Mouse (Mus musculus) olfactory bulb, adult 2 months (tissue): ENCODE data around the gene Tuba1b. TPM values are rescaled to one million over a fixed set of nuclear protein-coding genes. Genes with fewer than 3 reads are reported as not detected.
"Not testable (repeated sequence)": the region's sequence is repeated elsewhere in the genome, so short reads cannot be mapped to it uniquely, and the experiment has no call there.

Source experiments
- H3K27ac ChIP-seq: fragments of 200-500 bp; 2 replicates; pipeline ENCODE4 v1.5.1; 2012; ENCODE audit warnings: low read depth, low read length; ENCODE audit not compliant: insufficient read depth
- H3K4me1 ChIP-seq: fragments of 200-500 bp; 2 replicates; pipeline ENCODE4 v1.6.1; 2012; ENCODE audit warnings: low read length; ENCODE audit not compliant: control insufficient read depth, insufficient read depth
- H3K4me3 ChIP-seq: fragments of 200-500 bp; 2 replicates; pipeline ENCODE4 v1.5.1; 2012; ENCODE audit warnings: mild to moderate bottlenecking, low read depth, low read length, moderate library complexity; ENCODE audit not compliant: insufficient read depth
- CTCF ChIP-seq: fragments of 200-500 bp; IDR thresholded peaks from 2 replicates; pipeline ENCODE4 v1.5.1; 2012; ENCODE audit warnings: low read depth, mild to moderate bottlenecking, low read length, moderate library complexity; ENCODE audit not compliant: insufficient read depth
- POLR2A ChIP-seq: fragments of 200-500 bp; IDR thresholded peaks from 2 replicates; pipeline ENCODE4 v1.6.1; 2012; ENCODE audit warnings: mild to moderate bottlenecking, low read depth, low read length, moderate library complexity; ENCODE audit not compliant: insufficient read depth
- WGBS: fragments of 180-500 bp; shearing (Covaris S2); methylation state at CpG from one replicate; pipeline ENCODE4 v1.1.7; 2018; 5-methylcytosine and 5-hydroxymethylcytosine counted together
- polyA plus RNA-seq: library from polyadenylated mRNA; stranded (reverse); fragments of >200 nt; gene quantifications from 2 replicates; pipeline ENCODE4 v1.2.4, GENCODE M21; 2012; ENCODE audit warnings: low replicate concordance; ENCODE audit not compliant: missing spikeins, insufficient read depth, insufficient read length

Gene Tuba1b
- polyA plus RNA-seq, 1 experiment: 649 TPM

- H3K4me1 ChIP-seq: peaks cover 35% of the 10 kb centered on the region
- no peak overlapping the region for H3K4me3 ChIP-seq
- H3K27ac ChIP-seq: no peak overlapping the region; the same call in 1 of the 2 replicates
- 79% methylated on average over 9 of the region's 9 CpGs for WGBS
- TF ChIP-seq POLR2A (no peak), CTCF (no peak)
These were observed 38.8 kb upstream of the Tuba1b start for GRCm38 (mm10) chr15:98973015-98973614.

DNA sequence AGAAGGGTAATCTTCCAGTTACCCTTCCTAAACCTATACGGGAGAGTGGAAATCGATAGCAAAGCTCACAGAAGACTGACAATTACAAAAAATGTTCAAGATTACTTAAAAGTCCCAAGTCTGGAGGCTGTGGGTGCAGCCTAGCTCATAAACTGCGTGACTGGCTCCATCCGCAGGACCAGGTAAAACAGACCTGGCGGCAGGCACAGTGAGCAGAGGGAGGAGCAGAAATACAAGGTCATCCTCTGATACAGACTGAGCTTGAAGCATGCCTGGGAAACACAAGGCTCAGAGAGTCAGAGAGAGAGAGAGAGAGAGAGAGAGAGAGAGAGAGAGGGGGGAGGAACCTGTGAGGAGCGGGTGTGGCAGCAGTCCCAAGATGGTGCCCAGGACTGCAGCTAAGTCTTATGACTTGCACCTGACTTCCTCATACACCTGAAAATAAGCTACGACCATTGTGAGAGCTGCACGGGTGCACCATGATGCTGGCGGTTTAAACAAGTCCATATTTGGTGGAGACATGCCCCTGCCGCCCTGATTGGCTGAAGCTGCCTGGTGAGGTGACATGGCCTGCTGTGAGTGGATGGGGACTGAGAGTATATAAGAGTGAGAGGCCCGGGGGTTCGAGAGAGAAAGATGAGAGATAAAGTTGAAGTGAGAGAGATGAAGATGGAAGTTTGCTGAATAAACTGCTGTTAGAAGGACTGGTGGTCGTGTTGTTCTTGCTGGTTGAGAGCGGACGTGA lies 37.4 kb upstream of the Tuba1b start:
- H3K27ac ChIP-seq: peak overlapping the region; percentile 98
- not testable (repeated sequence) for H3K4me3 ChIP-seq
- 38% methylated on average over 15 of the region's 15 CpGs for WGBS
- H3K4me1 ChIP-seq: peaks cover 24% of the 10 kb centered on the region

- peak overlapping the region; percentile 98 for H3K27ac ChIP-seq
- 7% methylated on average over 4 of the region's 4 CpGs for WGBS
- TF ChIP-seq POLR2A: no peak
- TF ChIP-seq CTCF: no peak
- peaks cover 24% of the 10 kb centered on the region for H3K4me1 ChIP-seq
- no peak overlapping the region for H3K4me3 ChIP-seq
These were observed 36.7 kb upstream of the Tuba1b start for GRCm38 (mm10) chr15:98971111-98971510.

DNA sequence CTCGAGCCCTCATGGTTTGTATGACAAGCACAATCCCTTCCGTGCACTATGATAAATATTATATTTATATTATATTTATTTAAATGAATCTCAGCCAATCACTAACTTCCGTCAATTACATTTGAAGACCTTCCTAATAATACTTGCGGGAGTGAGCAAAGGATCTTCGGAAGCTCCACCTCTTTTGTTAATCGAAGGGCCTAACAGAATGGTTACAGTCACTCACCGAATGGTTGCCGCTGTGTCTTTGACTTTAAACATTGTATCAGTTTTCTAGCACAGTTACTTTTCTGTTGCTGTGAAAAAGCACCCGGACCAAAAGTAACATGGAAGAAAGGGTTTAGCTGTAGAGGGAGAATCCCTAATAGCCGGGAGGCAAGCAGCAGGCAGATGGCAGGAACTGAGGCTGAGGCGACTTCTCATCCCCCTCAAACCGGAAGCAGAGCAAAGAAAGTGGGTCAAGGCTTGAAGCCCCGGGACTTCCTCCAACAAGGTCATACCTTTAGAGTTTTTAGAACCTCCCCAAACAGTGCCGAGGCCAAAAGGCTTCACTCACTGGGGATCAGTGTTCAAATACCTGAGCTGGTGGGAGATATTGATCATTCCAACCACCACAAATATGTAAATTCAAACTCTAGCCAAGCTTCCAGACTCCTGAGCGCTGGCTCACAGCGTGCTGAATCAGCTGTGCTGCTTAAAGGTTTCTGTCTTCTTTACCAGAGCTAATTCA lies 35.2 kb upstream of the Tuba1b start:
- H3K4me1 ChIP-seq: peaks cover 24% of the 10 kb centered on the region
- no peak overlapping the region for H3K4me3 ChIP-seq
- no peak for TF ChIP-seq CTCF
- no peak for TF ChIP-seq POLR2A
- peak overlapping the region; percentile 83 for H3K27ac ChIP-seq
- WGBS: 7% methylated on average over 16 of the region's 16 CpGs

DNA sequence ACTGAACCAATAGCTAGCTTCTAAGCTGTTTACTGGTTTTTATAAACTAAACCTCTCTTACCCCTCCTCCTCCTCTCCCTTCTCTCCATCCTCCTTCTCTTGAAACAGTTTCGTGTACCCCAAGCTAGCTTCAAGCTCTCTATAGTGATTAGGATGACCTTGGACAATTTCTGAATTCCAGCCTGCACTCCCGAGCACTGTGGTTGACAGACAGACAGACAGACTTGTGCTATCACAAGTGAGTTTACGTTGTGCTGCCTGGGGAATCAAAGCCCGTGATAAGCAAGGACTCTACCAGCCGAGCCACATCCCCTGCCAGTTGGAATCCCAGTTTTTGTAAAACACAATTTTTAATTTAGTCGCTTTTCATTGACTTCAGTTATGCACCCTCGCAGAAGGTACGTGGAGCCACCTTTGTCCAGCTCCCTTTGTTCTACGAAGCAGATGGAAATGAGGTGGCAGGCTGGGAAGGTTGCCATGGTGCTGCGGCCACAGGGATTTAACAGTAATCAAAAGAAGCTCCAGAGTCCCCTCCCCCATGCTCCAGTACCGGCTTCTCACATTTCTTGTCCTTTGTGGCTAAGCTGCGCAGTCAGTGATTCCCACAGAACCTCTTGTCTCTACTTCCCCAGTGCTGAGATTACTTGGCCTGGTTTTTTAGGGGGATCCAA lies 34.5 kb upstream of the Tuba1b start:
- WGBS: 10% methylated on average over 12 of the region's 12 CpGs
- H3K4me1 ChIP-seq: peaks cover 24% of the 10 kb centered on the region
- TF ChIP-seq CTCF (no peak), POLR2A (no peak)
- H3K4me3 ChIP-seq: no peak overlapping the region
- peak overlapping the region; percentile 42 for H3K27ac ChIP-seq

DNA sequence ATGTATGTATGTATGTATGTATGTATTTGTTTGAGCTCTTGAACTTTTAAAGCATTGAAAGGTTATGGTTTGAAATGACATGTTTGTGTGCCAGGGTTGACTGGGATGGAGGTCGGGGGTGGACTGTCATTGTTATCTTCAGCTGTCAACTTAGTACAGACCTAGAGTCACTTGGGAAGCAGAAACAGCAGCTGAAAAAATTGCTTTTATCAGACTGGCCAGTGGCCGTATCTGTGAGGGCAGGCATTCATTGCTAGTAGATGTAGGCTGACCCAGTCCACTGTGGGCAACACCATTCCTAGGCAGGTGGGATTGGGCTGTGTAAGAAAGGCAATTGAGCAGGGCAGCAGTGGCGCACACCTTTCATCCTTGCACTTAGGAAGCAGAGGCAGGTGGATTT lies 25.2 kb upstream of the Tuba1b start:
- Histone ChIP-seq H3K4me3 (no peak overlapping the region), H3K27ac (no peak overlapping the region), H3K4me1 (peaks cover 3% of the 10 kb centered on the region)
- WGBS: 92% methylated on average over 3 of the region's 3 CpGs
- TF ChIP-seq CTCF: no peak
- TF ChIP-seq POLR2A: no peak

- WGBS: 88% methylated on average over 4 of the region's 4 CpGs
- Histone ChIP-seq H3K4me3 (no peak overlapping the region), H3K4me1 (peaks cover 3% of the 10 kb centered on the region), H3K27ac (no peak overlapping the region)
- TF ChIP-seq CTCF: no peak
- TF ChIP-seq POLR2A: no peak
These were observed 24.6 kb upstream of the Tuba1b start for GRCm38 (mm10) chr15:98958901-98959420.

GRCm38 (mm10) chr15:98957475-98957874 lies 23.1 kb upstream of the Tuba1b start:
- Histone ChIP-seq H3K4me3 (no peak overlapping the region), H3K4me1 (peaks cover 3% of the 10 kb centered on the region), H3K27ac (no peak overlapping the region)
- no peak for TF ChIP-seq POLR2A
- no peak for TF ChIP-seq CTCF
- 60% methylated on average over 5 of the region's 5 CpGs for WGBS

DNA sequence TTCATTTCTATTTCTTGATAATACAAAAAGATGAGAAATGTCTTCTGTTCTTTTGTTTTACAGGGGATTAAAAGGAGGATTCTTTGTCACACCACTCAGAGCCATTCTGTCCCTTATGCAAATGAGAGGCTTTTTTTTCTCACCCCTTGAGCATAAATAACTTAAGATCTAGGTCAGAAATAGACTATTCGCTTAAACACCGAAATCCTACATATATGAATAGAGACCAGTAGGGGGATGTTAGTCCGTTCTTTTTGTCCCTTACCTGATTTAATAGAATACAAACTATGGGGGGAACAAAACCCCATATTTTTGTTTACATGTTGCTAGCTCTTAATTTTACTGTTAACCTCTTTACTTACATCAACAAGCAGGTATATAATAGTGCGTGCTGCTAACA lies 21.6 kb upstream of the Tuba1b start:
- Histone ChIP-seq H3K4me3 (no peak overlapping the region), H3K4me1 (peaks cover 5% of the 10 kb centered on the region), H3K27ac (no peak overlapping the region)
- WGBS: 41% methylated on average over 4 of the region's 4 CpGs
- TF ChIP-seq POLR2A: no peak
- no peak for TF ChIP-seq CTCF
